Mouse (Mus musculus): ENCODE data around the gene Slc25a39. TPM values are rescaled to one million over a fixed set of nuclear protein-coding genes. Genes with fewer than 3 reads are reported as not detected.

The Slc25a39 gene
- polyA plus RNA-seq, 1 experiment from 2014 or later: 313 TPM

Small RNA genes within 50 kb of the gene (microRNA-seq; reads per million reads assigned to microRNA genes)
- gene Mir6930: not detected

Other genes starting within 250 kb of the Slc25a39 start
- gene Lsm12, start 222.7 kb downstream of the Slc25a39 start, polyA plus RNA-seq (2016; fragmentation: Nextera tagmentation; extraction: Ambion mirVana): 90.9 and 108 TPM in 2 replicates
- 35.0 and 40.9 TPM in 2 replicates for gene G6pc3, start 218.3 kb downstream of the Slc25a39 start, polyA plus RNA-seq (2016; fragmentation: Nextera tagmentation; extraction: Ambion mirVana)
- gene Hdac5, start 177.8 kb downstream of the Slc25a39 start, polyA plus RNA-seq (2016; fragmentation: Nextera tagmentation; extraction: Ambion mirVana): 84.9 and 103 TPM in 2 replicates
- gene BC030867, start 159.1 kb downstream of the Slc25a39 start, polyA plus RNA-seq (2016; fragmentation: Nextera tagmentation; extraction: Ambion mirVana): 16.5 and 19.4 TPM in 2 replicates
- 0.06 and 0.08 TPM in 2 replicates for gene Asb16, start 139.2 kb downstream of the Slc25a39 start, polyA plus RNA-seq (2016; fragmentation: Nextera tagmentation; extraction: Ambion mirVana)
- gene Tmub2, start 123.0 kb downstream of the Slc25a39 start, polyA plus RNA-seq (2016; fragmentation: Nextera tagmentation; extraction: Ambion mirVana): 40.1 and 41.8 TPM in 2 replicates
- gene Atxn7l3, start 111.3 kb downstream of the Slc25a39 start, polyA plus RNA-seq (2016; fragmentation: Nextera tagmentation; extraction: Ambion mirVana): 9.1 and 14.3 TPM in 2 replicates
- 60.4 and 75.4 TPM in 2 replicates for gene Ubtf, start 88.2 kb downstream of the Slc25a39 start, polyA plus RNA-seq (2016; fragmentation: Nextera tagmentation; extraction: Ambion mirVana)
- gene Slc4a1, start 41.7 kb downstream of the Slc25a39 start, polyA plus RNA-seq (2016; fragmentation: Nextera tagmentation; extraction: Ambion mirVana): 88.9 and 128 TPM in 2 replicates
- gene Rundc3a, start 14.5 kb downstream of the Slc25a39 start, polyA plus RNA-seq (2016; fragmentation: Nextera tagmentation; extraction: Ambion mirVana): 0.74 and 1.8 TPM in 2 replicates
- gene Grn, start 22.4 kb upstream of the Slc25a39 start, polyA plus RNA-seq (2016; fragmentation: Nextera tagmentation; extraction: Ambion mirVana): 109 and 151 TPM in 2 replicates
- gene Fam171a2, start 39.7 kb upstream of the Slc25a39 start, polyA plus RNA-seq (2016; fragmentation: Nextera tagmentation; extraction: Ambion mirVana): 1.7 and 3.6 TPM in 2 replicates
- gene Itga2b, start 62.2 kb upstream of the Slc25a39 start, polyA plus RNA-seq (2016; fragmentation: Nextera tagmentation; extraction: Ambion mirVana): 13.2 and 19.5 TPM in 2 replicates
- gene Gpatch8, start 148.4 kb upstream of the Slc25a39 start, polyA plus RNA-seq (2016; fragmentation: Nextera tagmentation; extraction: Ambion mirVana): 45.7 and 47.0 TPM in 2 replicates
- 11.6 and 13.5 TPM in 2 replicates for gene Gm11627, start 171.5 kb upstream of the Slc25a39 start, polyA plus RNA-seq (2016; fragmentation: Nextera tagmentation; extraction: Ambion mirVana)
- gene Fzd2, start 196.4 kb upstream of the Slc25a39 start, polyA plus RNA-seq (2016; fragmentation: Nextera tagmentation; extraction: Ambion mirVana): 22.9 and 34.5 TPM in 2 replicates